Mouse (Mus musculus): ENCODE data around the gene Slc9a9. TPM values are rescaled to one million over a fixed set of nuclear protein-coding genes. Genes with fewer than 3 reads are reported as not detected.

The Slc9a9 gene
- polyA plus RNA-seq, 1 experiment from 2014 or later = 5.1 TPM

DNA sequence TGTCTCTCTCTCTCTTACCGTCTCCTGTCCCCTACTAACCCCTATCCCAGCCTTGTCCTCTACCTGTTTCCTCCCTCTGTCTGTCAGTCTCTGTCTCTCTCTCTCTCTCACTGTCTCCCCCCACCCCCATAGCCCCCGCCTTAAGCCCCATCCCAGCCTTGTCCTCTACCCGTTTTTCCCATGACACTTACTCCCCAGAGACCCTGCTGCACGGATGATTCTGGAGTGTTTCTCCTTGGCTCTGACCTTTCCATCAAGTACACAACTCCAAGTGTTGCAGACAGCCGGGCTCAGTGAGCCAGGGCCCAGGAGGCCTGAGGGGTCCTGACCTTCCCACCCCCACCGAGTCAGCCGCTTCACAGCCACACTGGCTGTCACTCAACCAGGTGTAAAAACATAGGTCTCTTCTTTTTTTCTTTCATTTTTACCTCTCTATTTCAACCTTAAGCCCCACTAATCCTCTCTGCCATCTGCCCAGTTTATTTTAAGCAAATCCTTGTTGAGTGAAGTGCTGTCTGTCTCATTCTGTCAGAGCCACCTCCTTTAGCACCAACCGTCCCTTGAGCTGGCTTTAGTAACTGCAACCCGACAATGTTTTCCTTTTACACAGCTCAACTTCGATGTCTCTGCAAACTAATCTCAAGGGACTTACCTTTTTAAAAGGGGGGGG lies 32.4 kb downstream of the Slc9a9 start:
- no peak overlapping the region for H3K9ac ChIP-seq (ENCODE audit: low read length)
- no peak for ATAC-seq (ENCODE audit: insufficient read depth, low FRiP score)
- H3K27me3 ChIP-seq (ENCODE audit: control insufficient read depth, insufficient read depth, low read length) = no peaks in the 10 kb centered on the region
- no peaks in the 10 kb centered on the region for H3K9me3 ChIP-seq (replicated peaks; ENCODE audit: control insufficient read depth, low read length)
- H3K4me3 ChIP-seq (replicated peaks; ENCODE audit: low read length) = no peak overlapping the region
- no peak overlapping the region for H3K27ac ChIP-seq (ENCODE audit: low read length)
- no peaks in the 10 kb centered on the region for H3K36me3 ChIP-seq (ENCODE audit: control insufficient read depth, insufficient read depth, low read length)
- 51% methylated on average over 10 of the region's 10 CpGs for WGBS
- no peak overlapping the region for H3K4me2 ChIP-seq (ENCODE audit: low read depth, low read length)
- H3K4me1 ChIP-seq (ENCODE audit: control insufficient read depth, insufficient read depth, low read length) = peaks cover 6% of the 10 kb centered on the region; the same call in 1 of the 2 replicates

DNA sequence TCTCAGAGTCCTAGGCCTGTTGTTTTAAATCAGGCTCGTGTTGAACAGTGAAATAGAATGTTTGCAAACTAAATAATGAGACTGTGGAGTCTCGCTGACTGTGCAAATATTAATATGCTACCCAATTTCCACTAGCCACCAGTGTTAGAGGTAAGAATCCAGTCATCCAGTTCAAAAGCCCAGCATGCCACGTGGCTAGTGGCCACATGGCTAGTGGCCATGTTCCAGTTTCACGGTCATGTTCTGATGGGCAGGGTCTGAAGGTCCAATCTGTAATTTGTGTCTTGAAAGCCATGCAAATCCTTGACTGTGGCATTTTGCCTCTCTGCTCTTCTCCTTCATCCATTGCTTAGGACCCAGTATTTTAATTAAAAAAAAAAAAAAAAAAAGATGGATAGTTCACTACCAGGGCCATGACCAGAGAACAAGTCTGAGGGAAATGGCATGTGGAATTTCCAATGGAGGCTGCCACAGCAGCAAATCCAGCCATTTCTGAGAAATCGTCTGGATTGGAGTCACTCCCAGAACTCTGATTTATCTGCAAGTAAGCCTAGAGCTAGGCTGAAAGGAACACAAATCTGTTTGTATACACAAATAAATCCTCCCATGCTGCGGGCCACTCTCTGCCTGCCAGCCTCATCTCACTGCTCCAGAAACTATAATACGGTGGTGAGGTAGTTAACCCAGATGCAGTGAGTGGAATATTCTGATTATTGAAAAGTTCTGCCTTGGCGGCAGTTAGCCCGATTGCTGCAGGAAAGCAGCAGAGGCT lies 35.5 kb downstream of the Slc9a9 start:
- 57% methylated on average over 9 of the region's 9 CpGs for WGBS
- ATAC-seq (ENCODE audit: insufficient read depth, low FRiP score) = peak; percentile 33; the same call in 1 of the 2 replicates
- H3K36me3 ChIP-seq (ENCODE audit: control insufficient read depth, insufficient read depth, low read length) = no peaks in the 10 kb centered on the region
- no peaks in the 10 kb centered on the region for H3K9me3 ChIP-seq (replicated peaks; ENCODE audit: control insufficient read depth, low read length)
- no peak overlapping the region for H3K4me2 ChIP-seq (ENCODE audit: low read depth, low read length)
- H3K4me3 ChIP-seq (replicated peaks; ENCODE audit: low read length) = no peak overlapping the region
- H3K27me3 ChIP-seq (ENCODE audit: control insufficient read depth, insufficient read depth, low read length) = no peaks in the 10 kb centered on the region
- H3K27ac ChIP-seq (ENCODE audit: low read length) = no peak overlapping the region
- H3K4me1 ChIP-seq (ENCODE audit: control insufficient read depth, insufficient read depth, low read length) = 0 out of 2 replicates have a peak, but pooled peaks cover 2% of the 10 kb centered on the region
- no peak overlapping the region for H3K9ac ChIP-seq (ENCODE audit: low read length)

DNA sequence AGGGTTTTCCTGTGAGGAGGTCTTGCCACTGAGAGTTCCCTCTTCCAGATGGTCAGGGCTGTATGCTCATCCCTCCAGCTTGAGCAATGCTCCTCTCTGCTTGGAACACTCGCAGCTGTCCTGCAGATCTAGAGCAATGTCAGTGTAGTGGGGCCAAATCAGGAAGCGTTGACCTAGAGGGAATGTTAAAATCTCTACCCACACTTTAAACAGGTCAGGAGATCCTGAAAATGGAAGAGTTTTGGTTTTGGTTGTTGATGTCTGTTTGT lies 36.0 kb downstream of the Slc9a9 start:
- Histone ChIP-seq H3K9ac (ENCODE audit: low read length) (no peak overlapping the region), H3K36me3 (ENCODE audit: control insufficient read depth, insufficient read depth, low read length) (no peaks in the 10 kb centered on the region), H3K4me3 (replicated peaks; ENCODE audit: low read length) (no peak overlapping the region), H3K4me1 (ENCODE audit: control insufficient read depth, insufficient read depth, low read length) (0 out of 2 replicates have a peak, but pooled peaks cover 2% of the 10 kb centered on the region), H3K4me2 (ENCODE audit: low read depth, low read length) (no peak overlapping the region), H3K27me3 (ENCODE audit: control insufficient read depth, insufficient read depth, low read length) (no peaks in the 10 kb centered on the region), H3K27ac (ENCODE audit: low read length) (no peak overlapping the region), H3K9me3 (replicated peaks; ENCODE audit: control insufficient read depth, low read length) (no peaks in the 10 kb centered on the region)
- ATAC-seq (ENCODE audit: insufficient read depth, low FRiP score) = peak; percentile 37; the same call in 1 of the 2 replicates
- WGBS = 75% methylated on average over 2 of the region's 2 CpGs

DNA sequence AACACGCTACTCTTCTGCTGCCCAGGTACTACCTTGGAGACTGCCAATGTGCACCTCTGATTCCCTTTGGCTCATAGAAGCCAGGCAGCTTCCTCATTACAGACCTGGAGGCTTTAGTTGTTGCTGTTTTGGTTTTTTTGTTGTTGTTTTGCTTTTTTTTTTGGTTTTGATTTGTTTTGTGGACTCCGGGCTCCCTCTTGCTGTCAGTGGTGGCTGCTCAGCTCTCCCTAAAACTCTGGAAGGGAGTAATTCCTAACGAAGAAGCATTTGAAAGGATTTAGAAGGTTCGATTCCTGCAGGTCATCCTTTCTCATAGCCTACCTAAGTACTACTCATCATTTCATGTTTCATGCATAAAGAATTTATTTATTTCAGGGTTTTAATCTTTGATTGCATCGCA lies 42.4 kb downstream of the Slc9a9 start:
- no peak overlapping the region for H3K4me2 ChIP-seq (ENCODE audit: low read depth, low read length)
- no peak overlapping the region for H3K9ac ChIP-seq (ENCODE audit: low read length)
- no peaks in the 10 kb centered on the region for H3K36me3 ChIP-seq (ENCODE audit: control insufficient read depth, insufficient read depth, low read length)
- H3K4me1 ChIP-seq (ENCODE audit: control insufficient read depth, insufficient read depth, low read length) = no peaks in the 10 kb centered on the region
- no peak overlapping the region for H3K27ac ChIP-seq (ENCODE audit: low read length)
- 87% methylated on average over 5 of the region's 5 CpGs for WGBS
- no peak overlapping the region for H3K4me3 ChIP-seq (replicated peaks; ENCODE audit: low read length)
- no peak for ATAC-seq (ENCODE audit: insufficient read depth, low FRiP score)
- no peaks in the 10 kb centered on the region for H3K27me3 ChIP-seq (ENCODE audit: control insufficient read depth, insufficient read depth, low read length)
- H3K9me3 ChIP-seq (replicated peaks; ENCODE audit: control insufficient read depth, low read length) = no peaks in the 10 kb centered on the region

DNA sequence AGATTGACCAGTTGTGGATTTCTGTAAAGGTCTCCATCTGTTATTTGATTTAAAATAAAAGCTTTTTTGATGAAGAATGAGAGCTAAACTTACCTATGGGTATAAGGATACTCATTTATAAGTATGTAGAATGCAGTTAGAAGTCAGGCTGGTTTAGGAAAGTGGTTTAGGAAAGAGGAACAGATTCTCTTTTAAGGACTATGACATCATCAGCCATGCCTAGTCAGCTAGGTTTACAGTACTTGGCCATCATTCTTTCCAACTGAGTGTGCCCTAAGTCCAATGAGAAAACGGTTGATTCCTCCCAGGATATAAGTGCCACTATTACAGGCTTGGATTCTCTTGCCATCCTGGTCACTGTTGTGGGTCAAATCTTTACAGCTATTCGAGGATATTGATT lies 47.0 kb downstream of the Slc9a9 start:
- Histone ChIP-seq H3K4me3 (replicated peaks; ENCODE audit: low read length) (no peak overlapping the region), H3K36me3 (ENCODE audit: control insufficient read depth, insufficient read depth, low read length) (no peaks in the 10 kb centered on the region), H3K27ac (ENCODE audit: low read length) (no peak overlapping the region), H3K4me1 (ENCODE audit: control insufficient read depth, insufficient read depth, low read length) (no peaks in the 10 kb centered on the region), H3K9me3 (replicated peaks; ENCODE audit: control insufficient read depth, low read length) (no peaks in the 10 kb centered on the region), H3K27me3 (ENCODE audit: control insufficient read depth, insufficient read depth, low read length) (no peaks in the 10 kb centered on the region), H3K4me2 (ENCODE audit: low read depth, low read length) (no peak overlapping the region), H3K9ac (ENCODE audit: low read length) (no peak overlapping the region)
- WGBS = 77% methylated on average over 2 of the region's 2 CpGs
- ATAC-seq (ENCODE audit: insufficient read depth, low FRiP score) = no peak

DNA sequence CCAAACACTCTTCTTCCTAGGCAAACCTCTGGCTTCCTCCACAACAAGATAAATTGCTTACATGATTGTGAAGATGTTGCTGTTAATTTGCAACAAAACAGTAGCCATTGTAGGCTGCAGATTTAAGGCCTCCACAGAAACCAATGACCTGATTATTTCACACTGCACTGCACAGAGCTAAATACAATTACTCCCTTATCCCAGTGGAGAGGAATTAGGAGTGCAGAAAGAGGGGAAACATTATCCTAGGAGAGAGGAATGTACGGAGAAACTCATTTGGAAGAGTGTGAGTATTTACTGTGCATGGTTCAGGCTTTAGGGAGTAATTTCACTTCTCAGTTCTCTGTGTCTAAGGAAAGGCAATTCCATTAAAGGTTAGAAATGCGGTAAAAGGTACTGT lies 53.9 kb downstream of the Slc9a9 start:
- H3K27me3 ChIP-seq (ENCODE audit: control insufficient read depth, insufficient read depth, low read length) = no peaks in the 10 kb centered on the region
- H3K4me2 ChIP-seq (ENCODE audit: low read depth, low read length) = no peak overlapping the region
- H3K27ac ChIP-seq (ENCODE audit: low read length) = no peak overlapping the region
- 67% methylated on average over 2 of the region's 2 CpGs for WGBS
- no peaks in the 10 kb centered on the region for H3K4me1 ChIP-seq (ENCODE audit: control insufficient read depth, insufficient read depth, low read length)
- H3K4me3 ChIP-seq (replicated peaks; ENCODE audit: low read length) = no peak overlapping the region
- ATAC-seq (ENCODE audit: insufficient read depth, low FRiP score) = no peak
- no peaks in the 10 kb centered on the region for H3K9me3 ChIP-seq (replicated peaks; ENCODE audit: control insufficient read depth, low read length)
- no peaks in the 10 kb centered on the region for H3K36me3 ChIP-seq (ENCODE audit: control insufficient read depth, insufficient read depth, low read length)
- H3K9ac ChIP-seq (ENCODE audit: low read length) = no peak overlapping the region

DNA sequence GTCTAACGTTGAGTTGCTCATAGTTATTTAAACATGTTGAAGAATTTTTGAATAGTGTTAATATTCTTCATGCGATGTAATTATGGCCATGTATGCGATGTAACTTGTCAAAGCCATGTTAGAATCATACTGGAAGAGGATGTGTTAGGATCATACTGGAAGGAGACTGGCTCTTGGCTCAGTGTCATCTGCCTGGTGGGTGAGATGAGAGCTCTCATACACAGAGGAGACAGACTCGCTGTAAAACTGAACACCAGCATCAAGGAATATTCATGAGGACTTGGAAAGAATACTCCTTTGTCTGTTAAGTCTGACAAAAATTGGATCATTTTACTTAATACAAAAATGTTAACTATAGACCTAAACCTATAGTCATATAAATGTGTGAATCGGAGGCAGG lies 55.4 kb downstream of the Slc9a9 start:
- H3K4me2 ChIP-seq (ENCODE audit: low read depth, low read length) = no peak overlapping the region
- no peak for ATAC-seq (ENCODE audit: insufficient read depth, low FRiP score)
- H3K27me3 ChIP-seq (ENCODE audit: control insufficient read depth, insufficient read depth, low read length) = no peaks in the 10 kb centered on the region
- 84% methylated on average over 5 of the region's 5 CpGs for WGBS
- H3K9ac ChIP-seq (ENCODE audit: low read length) = no peak overlapping the region
- no peaks in the 10 kb centered on the region for H3K9me3 ChIP-seq (replicated peaks; ENCODE audit: control insufficient read depth, low read length)
- H3K4me3 ChIP-seq (replicated peaks; ENCODE audit: low read length) = no peak overlapping the region
- no peaks in the 10 kb centered on the region for H3K36me3 ChIP-seq (ENCODE audit: control insufficient read depth, insufficient read depth, low read length)
- H3K4me1 ChIP-seq (ENCODE audit: control insufficient read depth, insufficient read depth, low read length) = no peaks in the 10 kb centered on the region
- H3K27ac ChIP-seq (ENCODE audit: low read length) = no peak overlapping the region

DNA sequence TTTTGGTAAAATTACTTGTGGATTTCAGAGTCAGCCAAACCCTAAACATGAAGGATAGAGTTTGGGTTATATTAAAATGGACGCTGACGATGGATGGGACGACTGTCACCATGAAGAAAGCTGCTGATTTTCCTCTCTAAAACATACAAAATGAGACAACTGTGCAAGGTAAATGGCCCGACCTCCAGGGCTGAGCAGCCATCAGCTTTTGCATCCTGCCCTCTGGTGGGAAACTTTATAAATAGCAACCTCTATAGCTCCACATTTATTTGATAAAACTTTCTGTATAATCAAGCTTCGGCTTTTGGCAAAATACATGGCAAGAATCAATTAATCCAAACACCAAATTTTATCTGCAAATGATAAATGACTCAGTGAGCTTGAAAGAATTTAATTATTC lies 57.7 kb downstream of the Slc9a9 start:
- no peak overlapping the region for H3K4me3 ChIP-seq (replicated peaks; ENCODE audit: low read length)
- H3K4me2 ChIP-seq (ENCODE audit: low read depth, low read length) = no peak overlapping the region
- 23% methylated on average over 5 of the region's 5 CpGs for WGBS
- H3K4me1 ChIP-seq (ENCODE audit: control insufficient read depth, insufficient read depth, low read length) = no peaks in the 10 kb centered on the region
- no peaks in the 10 kb centered on the region for H3K36me3 ChIP-seq (ENCODE audit: control insufficient read depth, insufficient read depth, low read length)
- no peaks in the 10 kb centered on the region for H3K9me3 ChIP-seq (replicated peaks; ENCODE audit: control insufficient read depth, low read length)
- no peak overlapping the region for H3K9ac ChIP-seq (ENCODE audit: low read length)
- H3K27me3 ChIP-seq (ENCODE audit: control insufficient read depth, insufficient read depth, low read length) = no peaks in the 10 kb centered on the region
- no peak for ATAC-seq (ENCODE audit: insufficient read depth, low FRiP score)
- no peak overlapping the region for H3K27ac ChIP-seq (ENCODE audit: low read length)

DNA sequence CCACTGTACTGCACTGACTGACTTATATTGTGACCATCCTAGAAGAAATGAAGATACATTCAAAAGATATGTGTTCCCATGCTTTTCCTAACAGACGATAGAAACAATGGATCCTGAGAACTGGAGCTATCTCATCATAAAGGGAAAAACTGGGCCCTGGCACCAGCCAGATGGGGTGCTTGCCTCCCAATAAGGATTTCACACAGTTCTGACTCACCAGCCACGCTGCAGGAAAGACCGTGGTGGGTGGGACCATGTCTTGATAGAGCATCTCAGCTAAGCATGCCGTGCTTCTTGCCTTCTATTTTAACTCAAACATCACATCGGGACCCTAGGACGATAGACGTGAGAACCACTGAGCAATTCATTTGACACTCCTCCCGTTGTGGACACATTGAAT lies 60.7 kb downstream of the Slc9a9 start:
- H3K9ac ChIP-seq (ENCODE audit: low read length) = no peak overlapping the region
- 93% methylated on average over 8 of the region's 8 CpGs for WGBS
- H3K4me1 ChIP-seq (ENCODE audit: control insufficient read depth, insufficient read depth, low read length) = no peaks in the 10 kb centered on the region
- no peak overlapping the region for H3K27ac ChIP-seq (ENCODE audit: low read length)
- H3K36me3 ChIP-seq (ENCODE audit: control insufficient read depth, insufficient read depth, low read length) = no peaks in the 10 kb centered on the region
- H3K27me3 ChIP-seq (ENCODE audit: control insufficient read depth, insufficient read depth, low read length) = no peaks in the 10 kb centered on the region
- H3K4me2 ChIP-seq (ENCODE audit: low read depth, low read length) = no peak overlapping the region
- no peak for ATAC-seq (ENCODE audit: insufficient read depth, low FRiP score)
- H3K4me3 ChIP-seq (replicated peaks; ENCODE audit: low read length) = no peak overlapping the region
- H3K9me3 ChIP-seq (replicated peaks; ENCODE audit: control insufficient read depth, low read length) = no peaks in the 10 kb centered on the region
